Mouse (Mus musculus) adrenal gland, adult 18-20 months (tissue): ENCODE results near the gene Myo9b. TPM values are rescaled to one million over a fixed set of nuclear protein-coding genes. Genes with fewer than 3 reads are reported as not detected.

Experiments used
- DNase-seq, 2 experiments: peaks; one replicate each; pipeline ENCODE4 v3.0.0; 2021 to 2022; ENCODE audit warnings: low spot score in 2 of 2
- total RNA-seq, 2 experiments: library from RNA; stranded (reverse); gene quantifications; 1 replicate in 1 of 2; 2 replicates in 1 of 2; pipeline ENCODE4 v1.2.3; 2021

The Myo9b gene
- total RNA-seq, 2 experiments from 2014 or later: 32.3 to 33.9 TPM

DNA sequence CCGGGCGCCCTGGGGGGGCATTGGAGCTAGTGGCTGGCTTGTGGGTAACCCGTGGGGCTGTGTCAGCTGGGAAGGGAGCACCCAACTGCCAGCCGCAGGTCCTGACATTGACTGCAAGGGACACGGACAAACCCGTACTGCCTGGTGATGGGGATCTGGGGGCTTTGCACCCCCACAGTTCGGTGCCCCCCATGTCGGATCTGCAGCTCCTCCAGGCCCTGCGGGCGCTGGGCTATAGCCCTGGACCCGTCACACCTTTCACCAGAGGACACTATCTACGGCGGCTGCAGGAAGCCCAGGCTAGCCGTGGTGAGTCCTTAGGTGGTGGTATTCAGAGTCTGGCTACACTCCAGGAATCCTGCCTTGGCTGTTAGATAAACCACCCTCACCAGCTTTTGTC lies 134.9 kb downstream of the Myo9b start:
- DNase-seq: no peak

GRCm38 (mm10) chr8:71408231-71408630 lies 135.7 kb downstream of the Myo9b start:
- no peak for DNase-seq

Other genes with a start within 250 kb of the Myo9b start
- 10 to 100 TPM; 11.1 to 12.8 TPM for gene Haus8, start 220 bp downstream of the Myo9b start, total RNA-seq
- 100 to 1,000 TPM; 203 to 204 TPM for gene Use1, start 94.1 kb downstream of the Myo9b start, total RNA-seq
- 10 to 100 TPM; 14.4 to 18.6 TPM for gene Ocel1, start 98.6 kb downstream of the Myo9b start, total RNA-seq
- gene Nr2f6, start 109.2 kb downstream of the Myo9b start, total RNA-seq: 10 to 100 TPM; 63.9 to 76.0 TPM
- 10 to 100 TPM; 14.0 to 16.5 TPM for gene Ushbp1, start 123.1 kb downstream of the Myo9b start, total RNA-seq
- 100 to 1,000 TPM in 1 of 2 experiments, 10 to 100 TPM in 1; 97.9 to 107 TPM for gene Babam1, start 124.1 kb downstream of the Myo9b start, total RNA-seq
- gene Ankle1, start 133.3 kb downstream of the Myo9b start, total RNA-seq: under 1 TPM; 0.33 to 0.48 TPM
- gene Abhd8, start 190.9 kb downstream of the Myo9b start, total RNA-seq: 10 to 100 TPM; 43.5 to 72.2 TPM
- gene Mrpl34, start 192.2 kb downstream of the Myo9b start, total RNA-seq: 100 to 1,000 TPM; 103 to 130 TPM
- gene Dda1, start 196.5 kb downstream of the Myo9b start, total RNA-seq: 10 to 100 TPM; 63.8 to 67.8 TPM
- gene Ano8, start 213.2 kb downstream of the Myo9b start, total RNA-seq: 10 to 100 TPM; 13.6 to 13.9 TPM
- gene Gtpbp3, start 215.4 kb downstream of the Myo9b start, total RNA-seq: 10 to 100 TPM; 19.0 to 22.8 TPM
- gene Plvap, start 239.0 kb downstream of the Myo9b start, total RNA-seq: 100 to 1,000 TPM; 139 to 206 TPM